Mouse (Mus musculus): ENCODE data around the gene Dhx32.

Dhx32 gene

DNA sequence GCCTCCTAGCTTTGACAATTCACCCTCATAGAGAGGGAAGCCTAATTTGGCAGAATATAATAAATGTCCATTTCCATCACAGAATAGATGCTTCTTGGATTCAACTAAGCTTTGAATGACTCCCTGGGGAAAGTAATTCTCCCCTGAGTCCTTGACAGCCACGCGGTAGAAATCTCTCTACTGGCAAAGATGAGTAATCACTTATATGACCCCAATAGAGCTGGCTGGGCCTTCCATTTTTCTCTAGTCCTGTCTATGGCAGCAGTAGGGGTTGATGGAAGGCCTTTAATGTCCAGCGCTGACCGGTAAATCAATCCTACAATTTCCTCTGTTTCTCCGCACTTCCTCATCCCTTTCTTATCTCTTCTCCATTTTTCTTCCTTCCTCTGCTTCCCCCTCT, 7.3 kb downstream of the Dhx32 start:
- no peak for DNase-seq (ENCODE audit: low read depth, low spot score)

DNA sequence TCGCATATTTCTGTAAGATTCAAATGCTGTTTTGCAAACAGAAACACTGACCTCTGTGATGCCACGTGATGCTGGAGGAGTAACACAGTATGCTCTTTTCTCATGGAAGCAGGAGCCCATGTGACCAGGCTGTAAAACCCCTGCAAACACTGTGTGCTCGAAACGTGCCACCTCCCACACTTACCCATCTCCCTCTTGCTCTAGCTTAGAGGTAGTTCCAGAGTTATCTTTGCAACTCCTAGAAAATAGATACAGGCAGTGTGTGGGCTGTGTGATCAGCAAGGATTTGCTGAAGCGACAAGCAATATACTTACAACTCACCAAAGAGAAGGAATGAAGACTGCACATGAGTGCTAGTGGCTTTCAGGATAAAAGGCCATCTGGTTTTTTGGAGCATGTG, 14.0 kb downstream of the Dhx32 start:
- DNase-seq (ENCODE audit: low read depth, low spot score): no peak

GRCm38 (mm10) chr7:133768027-133768426, 14.5 kb downstream of the Dhx32 start:
- no peak for DNase-seq (ENCODE audit: low read depth, low spot score)

DNA sequence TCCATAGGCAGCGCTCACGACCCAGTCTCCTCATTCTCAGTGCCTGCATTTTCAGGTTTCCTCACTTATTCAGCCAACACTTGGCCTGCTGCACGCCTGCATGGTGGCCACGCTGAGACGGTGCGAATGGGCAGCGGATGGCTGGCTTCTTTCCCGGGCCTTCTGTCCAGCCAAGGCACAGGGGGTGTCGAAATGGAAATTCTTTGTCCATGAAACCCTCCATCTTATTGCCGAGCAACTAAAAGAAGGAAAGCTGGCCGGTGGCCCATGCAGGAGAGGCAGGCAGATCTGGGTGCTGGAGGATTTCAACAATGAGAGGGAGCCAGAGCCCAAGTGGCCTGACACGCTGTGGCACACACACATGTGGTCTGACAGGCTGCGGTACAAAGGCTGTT, 16.7 kb downstream of the Dhx32 start:
- DNase-seq (ENCODE audit: low read depth, low spot score): no peak

- no peak for DNase-seq (ENCODE audit: low read depth, low spot score)
Measured at GRCm38 (mm10) chr7:133765240-133765848, 17.2 kb downstream of the Dhx32 start.

- no peak for DNase-seq (ENCODE audit: low read depth, low spot score)
Measured at GRCm38 (mm10) chr7:133764425-133764824, 18.1 kb downstream of the Dhx32 start.

DNA sequence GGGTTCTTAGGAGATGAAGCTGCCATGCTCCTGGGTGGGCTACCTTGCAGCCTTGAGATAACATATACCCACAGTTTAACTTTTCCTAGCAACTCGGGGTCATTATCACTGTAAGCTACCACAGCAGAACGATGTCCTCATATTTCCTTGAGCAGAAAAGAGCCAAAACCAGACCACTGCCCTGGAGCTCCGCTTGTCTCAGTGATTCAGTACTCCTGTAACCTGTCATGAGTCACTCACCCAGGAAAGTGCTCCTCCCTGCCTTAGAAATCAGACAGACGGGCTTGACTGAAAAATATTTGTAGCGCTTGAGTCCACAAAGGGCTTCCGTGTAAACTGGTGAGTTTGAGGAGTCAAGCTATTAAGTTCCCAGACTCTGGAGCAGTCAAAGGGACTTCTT, 19.8 kb downstream of the Dhx32 start:
- DNase-seq (ENCODE audit: low read depth, low spot score): no peak

DNA sequence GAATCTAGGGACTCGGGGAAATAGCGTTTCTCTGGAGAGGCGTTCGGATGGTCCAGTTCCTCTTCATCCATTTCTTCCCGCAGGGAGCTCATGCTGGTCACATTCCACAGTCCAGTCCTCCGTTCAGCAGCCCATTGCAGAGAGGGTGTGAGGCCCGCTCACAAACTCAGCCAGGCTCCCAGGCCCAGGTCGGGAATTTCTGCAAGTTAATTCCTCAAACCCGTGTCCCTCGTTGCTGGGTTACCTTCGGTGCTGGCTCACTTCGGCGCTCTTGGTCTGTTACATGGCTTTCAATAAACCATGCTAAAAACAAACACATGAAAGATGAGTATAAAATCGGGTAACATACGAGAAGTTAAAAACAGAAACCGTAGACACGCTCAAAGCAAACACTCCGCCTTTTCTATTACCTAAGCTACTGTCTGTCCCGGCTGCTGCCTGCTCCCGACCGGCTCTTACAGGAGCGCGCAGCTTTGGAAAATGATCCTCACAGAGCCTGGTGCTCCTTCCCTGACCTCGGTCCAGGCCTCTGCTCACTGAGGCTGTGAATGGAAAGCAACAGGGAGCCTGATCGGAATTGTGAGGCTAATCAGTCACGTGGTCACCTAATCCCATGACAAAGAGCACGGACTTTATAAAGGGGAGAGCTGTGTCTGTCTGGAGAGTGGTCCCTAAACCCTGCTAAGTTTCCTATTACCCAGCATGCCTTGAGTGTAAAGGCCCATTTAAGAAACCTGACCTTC, 22.7 kb downstream of the Dhx32 start:
- DNase-seq (ENCODE audit: low read depth, low spot score): peak; percentile 99

DNA sequence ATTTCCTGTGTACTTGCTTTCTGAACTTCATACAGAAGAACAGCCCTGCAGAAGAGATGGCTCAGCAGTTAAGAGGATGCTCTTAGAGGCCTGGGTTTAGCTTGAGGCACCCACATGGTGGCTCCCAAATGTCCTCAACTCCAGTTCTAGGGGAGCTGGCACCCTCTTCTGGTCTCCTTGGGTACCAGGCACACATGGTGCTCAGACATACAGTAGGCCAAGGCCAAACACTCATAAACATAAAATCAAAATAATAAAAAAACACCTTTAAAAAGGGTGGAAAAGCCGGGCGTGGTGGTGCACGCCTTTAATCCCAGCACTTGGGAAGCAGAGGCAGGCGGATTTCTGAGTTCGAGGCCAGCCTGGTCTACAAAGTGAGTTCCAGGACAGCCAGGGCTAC, 23.8 kb downstream of the Dhx32 start:
- no peak for DNase-seq (ENCODE audit: low read depth, low spot score)

- DNase-seq (ENCODE audit: low read depth, low spot score): no peak
Measured at GRCm38 (mm10) chr7:133757961-133758455, 24.5 kb downstream of the Dhx32 start.

DNA sequence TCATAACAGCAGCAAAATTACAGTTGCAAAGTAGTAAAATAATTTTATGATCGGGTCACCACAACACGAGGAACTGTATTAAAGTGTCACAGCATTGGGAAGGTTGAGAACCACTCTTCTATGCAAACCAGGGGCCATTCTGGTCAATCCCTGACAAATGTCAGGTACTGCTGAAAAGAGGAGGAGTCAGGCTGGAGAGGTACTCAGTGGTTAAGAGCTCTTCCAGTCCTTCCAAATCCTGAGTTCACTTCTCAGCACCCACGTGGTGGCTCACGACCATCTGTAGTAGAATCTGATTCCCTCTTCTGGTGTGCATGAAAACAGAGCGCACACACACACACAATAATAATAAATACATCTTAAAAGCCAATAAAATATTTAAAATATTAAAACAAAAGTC, 31.4 kb downstream of the Dhx32 start:
- DNase-seq (ENCODE audit: low read depth, low spot score): no peak

GRCm38 (mm10) chr7:133750666-133751065, 31.9 kb downstream of the Dhx32 start:
- DNase-seq (ENCODE audit: low read depth, low spot score): no peak

DNA sequence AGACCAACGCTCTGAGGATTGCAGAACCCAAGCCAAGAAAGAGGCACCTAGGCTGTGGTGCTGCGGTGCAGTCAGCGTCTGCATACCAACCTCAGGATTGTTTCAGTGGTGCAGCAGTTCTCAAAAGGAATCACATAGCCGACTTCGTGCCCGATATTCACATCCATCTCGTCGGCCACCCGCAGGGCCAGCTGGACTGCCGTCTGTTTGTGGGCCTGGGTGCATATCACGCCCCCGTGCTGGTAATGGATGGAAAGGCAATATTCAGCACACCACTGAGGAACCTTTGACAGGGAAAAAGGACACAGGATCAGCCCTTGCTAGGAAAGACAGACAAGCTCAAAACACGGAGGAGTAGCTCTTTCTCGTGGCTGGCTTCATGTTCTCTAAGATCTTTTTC, 33.8 kb downstream of the Dhx32 start:
- no peak for DNase-seq (ENCODE audit: low read depth, low spot score)

GRCm38 (mm10) chr7:133747372-133747771, 35.2 kb downstream of the Dhx32 start:
- DNase-seq (ENCODE audit: low read depth, low spot score): no peak

GRCm38 (mm10) chr7:133744701-133745100, 37.8 kb downstream of the Dhx32 start:
- DNase-seq (ENCODE audit: low read depth, low spot score): no peak

DNA sequence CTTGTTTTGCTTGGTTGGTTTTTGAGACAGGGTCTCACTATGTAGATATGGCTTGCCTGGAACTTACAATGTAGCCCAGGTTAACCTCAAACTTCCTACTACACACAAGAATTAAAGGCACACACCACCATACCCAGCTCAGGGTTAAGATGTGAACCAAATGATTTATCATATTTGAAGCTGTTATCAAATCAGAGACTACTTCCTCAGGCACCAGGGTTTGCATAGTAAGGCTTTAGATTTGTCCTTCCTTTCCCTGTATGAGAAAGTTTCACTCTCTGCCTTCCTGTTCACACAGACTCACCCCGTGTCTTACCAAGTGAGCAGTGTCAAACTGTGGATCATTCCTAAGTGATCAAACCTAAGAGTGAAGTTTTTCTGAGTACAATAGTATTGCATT, 38.3 kb downstream of the Dhx32 start:
- DNase-seq (ENCODE audit: low read depth, low spot score): no peak

- no peak for DNase-seq (ENCODE audit: low read depth, low spot score)
Measured at GRCm38 (mm10) chr7:133743611-133744010, 38.9 kb downstream of the Dhx32 start.

DNA sequence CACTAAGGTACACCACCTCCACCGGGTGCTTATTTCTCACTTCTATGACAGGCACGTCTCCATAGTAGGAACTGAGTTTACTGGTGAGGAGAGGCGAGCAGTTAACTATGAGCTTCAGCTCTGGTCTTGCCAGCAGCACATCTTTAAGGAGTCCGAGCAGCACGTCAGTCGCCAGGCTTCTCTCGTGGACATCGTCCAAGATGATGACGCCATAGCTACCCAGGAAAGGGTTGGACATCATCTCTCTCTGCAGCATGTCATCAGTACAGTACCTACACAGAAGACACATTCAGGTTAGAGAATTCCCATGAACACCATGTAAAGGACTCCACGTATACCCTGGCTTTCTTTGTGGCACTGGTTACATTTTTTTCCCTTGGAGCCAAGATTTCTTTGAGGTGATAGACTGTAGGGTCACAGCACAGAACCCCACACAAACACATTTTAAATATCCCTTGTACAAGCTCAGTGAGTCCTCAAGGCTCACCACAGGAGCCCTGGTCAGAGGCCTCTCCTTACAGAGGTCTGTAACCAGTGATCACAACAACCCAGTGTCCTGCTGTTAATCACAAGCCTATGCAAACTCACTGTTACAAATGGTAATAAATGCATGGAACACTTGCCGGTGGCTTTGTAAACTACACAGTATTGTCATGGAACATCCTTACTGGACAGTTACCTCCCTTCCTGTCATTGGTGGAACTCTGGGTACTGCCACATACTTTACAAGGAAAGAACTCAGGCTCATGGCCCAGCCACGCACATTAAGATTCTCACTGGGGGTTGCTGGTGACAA, 39.8 kb downstream of the Dhx32 start:
- peak; percentile 46 for DNase-seq (ENCODE audit: low read depth, low spot score)

GRCm38 (mm10) chr7:133740558-133740957, 42.0 kb downstream of the Dhx32 start:
- DNase-seq (ENCODE audit: low read depth, low spot score): no peak

GRCm38 (mm10) chr7:133731971-133732645, 50.4 kb downstream of the Dhx32 start:
- DNase-seq (ENCODE audit: low read depth, low spot score): no peak

DNA sequence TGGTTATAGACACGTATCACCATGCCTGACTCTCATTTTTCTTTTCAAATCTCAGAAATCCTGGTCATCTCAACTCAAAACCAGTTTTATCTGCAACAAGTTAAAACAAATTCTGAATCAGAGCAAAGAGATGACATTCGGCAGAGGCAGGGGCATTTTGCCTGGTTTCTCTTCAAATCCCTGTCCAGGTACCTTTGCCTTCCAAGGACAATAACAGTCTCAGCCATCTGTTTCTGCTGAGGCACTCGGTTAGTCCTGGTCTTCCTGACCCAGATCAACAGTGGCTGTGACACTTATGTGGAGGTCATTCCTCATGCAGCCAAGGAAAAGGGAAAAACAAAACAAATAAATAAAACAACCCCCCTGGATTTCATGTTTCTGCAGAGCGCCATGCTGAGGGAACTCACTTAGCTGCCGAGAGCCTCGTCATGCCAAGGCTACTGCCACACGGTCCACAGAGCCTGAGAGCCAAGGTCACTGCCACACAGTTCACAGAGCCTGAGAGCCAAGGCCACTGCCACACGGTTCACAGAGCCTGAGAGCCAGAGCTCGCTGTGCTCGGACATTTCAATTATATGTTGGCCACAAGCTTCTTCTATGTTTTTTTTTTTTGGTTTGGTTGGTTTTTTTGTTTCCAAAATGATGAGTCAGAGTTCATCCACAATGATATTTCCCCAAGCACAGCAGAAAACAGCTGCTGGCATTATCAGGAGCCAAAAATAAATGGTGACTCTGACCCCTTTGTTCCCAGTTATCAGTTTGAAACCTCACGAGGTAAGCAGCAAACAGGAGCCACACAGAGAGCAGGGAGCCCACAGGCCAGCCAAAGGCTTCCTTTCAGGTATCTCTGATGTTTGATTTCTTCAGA, 52.0 kb downstream of the Dhx32 start:
- DNase-seq (ENCODE audit: low read depth, low spot score): no peak

Data from ZHBTc4 (cell line).